Mouse (Mus musculus) urinary bladder, postnatal 10 days (tissue): Measurements from ENCODE around the gene Lrwd1.
A peak's percentile ranks its signal among the peaks of the same experiment; 100 is the strongest.

Source experiments
- DNase-seq: peaks from one replicate; pipeline ENCODE4 v3.0.0; 2022; ENCODE audit warnings: low spot score

Gene Lrwd1

GRCm38 (mm10) chr5:136091927-136092326, 43.9 kb downstream of the Lrwd1 start:
- no peak for DNase-seq

GRCm38 (mm10) chr5:136088821-136089575, 46.9 kb downstream of the Lrwd1 start:
- no peak for DNase-seq

GRCm38 (mm10) chr5:136086290-136086689, 49.6 kb downstream of the Lrwd1 start:
- no peak for DNase-seq

GRCm38 (mm10) chr5:136084891-136085651, 50.8 kb downstream of the Lrwd1 start:
- no peak for DNase-seq

- DNase-seq = no peak
Observed at GRCm38 (mm10) chr5:136084144-136084881, 51.6 kb downstream of the Lrwd1 start.

GRCm38 (mm10) chr5:136083669-136084107, 52.2 kb downstream of the Lrwd1 start, which contains the start of gene Rasa4:
Rasa4 (plus strand) TSS chr5:136083916.
- peak; percentile 57 for DNase-seq

GRCm38 (mm10) chr5:136082345-136082744, 53.5 kb downstream of the Lrwd1 start:
- no peak for DNase-seq

- no peak for DNase-seq
Observed at GRCm38 (mm10) chr5:136078136-136078535, 57.7 kb downstream of the Lrwd1 start.

- no peak for DNase-seq
Observed at GRCm38 (mm10) chr5:136077001-136077550, 58.8 kb downstream of the Lrwd1 start.

GRCm38 (mm10) chr5:136076284-136076683, 59.6 kb downstream of the Lrwd1 start:
- no peak for DNase-seq

- no peak for DNase-seq
Observed at GRCm38 (mm10) chr5:136075076-136075475, 60.8 kb downstream of the Lrwd1 start.

- no peak for DNase-seq
Observed at GRCm38 (mm10) chr5:136073526-136073925, 62.3 kb downstream of the Lrwd1 start.

GRCm38 (mm10) chr5:136073051-136073450, 62.8 kb downstream of the Lrwd1 start:
- no peak for DNase-seq
